Mouse (Mus musculus) urinary bladder, adult 2 months (tissue): ENCODE results near the gene Gipc2. TPM values are rescaled to one million over a fixed set of nuclear protein-coding genes. Genes with fewer than 3 reads are reported as not detected.

Source experiments
- DNase-seq: peaks from one replicate; pipeline ENCODE4 v3.0.0; 2022; ENCODE audit warnings: low spot score
- polyA plus RNA-seq: library from polyadenylated mRNA; depleted of rRNA; stranded (reverse); fragments of >200 nt; gene quantifications from 2 replicates; pipeline ENCODE4 v1.2.3, GENCODE M21; 2012

The Gipc2 gene
- polyA plus RNA-seq, 1 experiment, result 4.9 TPM

- no peak for DNase-seq
Observed at GRCm38 (mm10) chr3:152190679-152191477, 24.8 kb upstream of the Gipc2 start.

GRCm38 (mm10) chr3:152189306-152189705, 23.3 kb upstream of the Gipc2 start:
- DNase-seq, result no peak

- DNase-seq, result no peak
Observed at GRCm38 (mm10) chr3:152186106-152186505, 20.1 kb upstream of the Gipc2 start.

- DNase-seq, result no peak
Observed at GRCm38 (mm10) chr3:152183522-152183921, 17.5 kb upstream of the Gipc2 start.

GRCm38 (mm10) chr3:152180624-152181023, 14.6 kb upstream of the Gipc2 start:
- no peak for DNase-seq

GRCm38 (mm10) chr3:152179285-152179684, 13.3 kb upstream of the Gipc2 start:
- no peak for DNase-seq

- DNase-seq, result no peak
Observed at GRCm38 (mm10) chr3:152178816-152179215, 12.8 kb upstream of the Gipc2 start.

- no peak for DNase-seq
Observed at GRCm38 (mm10) chr3:152172322-152172935, 6.4 kb upstream of the Gipc2 start.

- DNase-seq, result no peak
Observed at GRCm38 (mm10) chr3:152171862-152172261, 5.8 kb upstream of the Gipc2 start.

- no peak for DNase-seq
Observed at GRCm38 (mm10) chr3:152171236-152171635, 5.2 kb upstream of the Gipc2 start.

- DNase-seq, result no peak
Observed at GRCm38 (mm10) chr3:152170407-152170806, 4.4 kb upstream of the Gipc2 start.

- no peak for DNase-seq
Observed at GRCm38 (mm10) chr3:152168007-152168406, 2.0 kb upstream of the Gipc2 start.

GRCm38 (mm10) chr3:152166699-152167451, 845 bp upstream of the Gipc2 start:
- DNase-seq, result no peak

- no peak for DNase-seq
Observed at GRCm38 (mm10) chr3:152165351-152166098, 505 bp downstream of the Gipc2 start.

GRCm38 (mm10) chr3:152165014-152165350, 1.0 kb downstream of the Gipc2 start:
- DNase-seq, result no peak

- no peak for DNase-seq
Observed at GRCm38 (mm10) chr3:152163320-152163719, 2.7 kb downstream of the Gipc2 start.

GRCm38 (mm10) chr3:152160607-152161006, 5.4 kb downstream of the Gipc2 start:
- no peak for DNase-seq

- DNase-seq, result no peak
Observed at GRCm38 (mm10) chr3:152159321-152159720, 6.7 kb downstream of the Gipc2 start.

GRCm38 (mm10) chr3:152158344-152159291, 7.4 kb downstream of the Gipc2 start:
- DNase-seq, result no peak

GRCm38 (mm10) chr3:152156816-152157496, 9.1 kb downstream of the Gipc2 start:
- no peak for DNase-seq
